Mouse (Mus musculus): ENCODE measurements around the gene Olfr48.

Gene Olfr48

DNA sequence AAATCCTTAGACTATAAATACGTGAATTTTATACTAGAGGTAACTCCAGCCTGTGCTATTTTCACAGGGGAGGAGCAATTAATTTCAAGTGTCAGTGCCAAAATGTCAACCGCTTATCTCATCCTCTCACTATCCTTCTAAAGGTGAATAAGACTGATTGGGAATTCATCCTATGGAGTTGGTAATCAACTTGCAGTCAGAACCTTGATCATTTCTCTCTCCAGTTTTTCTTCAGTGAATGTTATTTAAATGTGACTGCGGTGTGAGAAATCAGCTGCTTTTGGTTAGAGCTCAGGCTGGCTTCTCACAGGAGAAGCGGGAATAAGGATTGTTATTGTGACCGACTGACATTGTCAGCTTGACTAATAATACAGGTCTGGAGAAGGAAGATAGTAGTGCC is at the start of gene Olfr48:
Olfr48 (minus strand) TSS at position 101 of the 400 bp plus-strand sequence.
- no peak for DNase-seq (ENCODE audit: low spot score in 2 of 2)

DNA sequence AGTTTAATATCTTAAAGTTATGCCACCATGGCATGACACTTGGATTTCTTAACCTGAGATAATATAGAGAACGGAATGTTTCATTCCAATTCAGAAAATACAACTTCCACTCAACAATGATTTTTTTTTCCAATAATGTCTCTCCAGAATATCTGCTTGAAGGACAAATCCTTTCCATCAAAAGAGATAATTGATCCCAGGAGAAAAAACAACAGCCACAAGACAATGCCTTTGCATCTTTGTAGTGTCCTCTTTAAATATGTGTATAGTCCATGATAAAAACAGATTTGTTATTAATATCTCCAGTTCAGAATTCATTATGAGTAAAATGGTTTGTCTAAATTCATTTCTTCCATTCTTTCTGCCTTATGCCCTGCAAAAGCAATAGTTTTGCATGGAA is 30.1 kb upstream of the Olfr48 start, which contains the start of gene Olfr1257:
Olfr1257 (plus strand) TSS at position 301 of the 400 bp plus-strand sequence.
- DNase-seq (ENCODE audit: low spot score in 2 of 2): no peak

DNA sequence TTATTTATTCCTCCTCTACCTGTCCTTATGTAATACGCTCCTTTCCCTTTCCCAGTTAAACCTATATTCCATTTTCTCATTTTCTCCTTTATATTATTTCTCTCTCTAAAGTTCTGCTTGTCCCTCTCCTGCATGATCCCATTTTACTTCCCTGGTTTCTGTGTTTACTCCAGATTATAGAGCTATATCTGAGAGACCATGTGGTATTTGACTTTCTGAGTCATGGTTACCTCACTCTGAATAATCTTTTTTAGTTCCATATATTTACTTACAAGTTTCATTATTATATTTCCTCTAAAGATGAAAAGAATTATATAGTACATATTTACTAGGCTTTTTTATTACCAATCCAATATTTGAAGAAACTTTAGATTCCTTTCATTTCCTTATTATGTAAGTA is 1.2 kb upstream of the Olfr48 start:
- no peak for DNase-seq (ENCODE audit: low spot score in 2 of 2)

DNA sequence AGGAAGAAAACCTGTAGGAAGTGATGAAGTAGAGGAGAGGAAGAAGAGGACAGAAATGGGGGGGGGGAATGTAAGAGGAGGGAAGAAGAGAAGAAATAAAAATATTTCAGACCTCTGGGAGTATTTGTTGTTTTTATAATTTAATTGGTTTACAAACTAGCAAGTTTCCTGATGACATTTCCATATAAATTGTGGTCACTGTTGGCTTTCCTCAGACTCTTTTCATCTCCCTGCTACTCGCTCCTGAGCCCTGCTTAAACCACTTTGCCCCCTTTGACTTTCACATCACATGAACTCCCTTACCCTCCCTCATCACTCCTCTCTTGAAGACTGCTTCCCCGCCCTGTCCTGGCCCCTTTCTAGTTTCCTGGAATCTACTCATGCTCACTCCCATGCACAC is 6.5 kb downstream of the Olfr48 start, which contains the start of gene Olfr1256:
Olfr1256 (minus strand) TSS at position 101 of the 400 bp plus-strand sequence.
- DNase-seq (ENCODE audit: low spot score in 2 of 2): no peak

DNA sequence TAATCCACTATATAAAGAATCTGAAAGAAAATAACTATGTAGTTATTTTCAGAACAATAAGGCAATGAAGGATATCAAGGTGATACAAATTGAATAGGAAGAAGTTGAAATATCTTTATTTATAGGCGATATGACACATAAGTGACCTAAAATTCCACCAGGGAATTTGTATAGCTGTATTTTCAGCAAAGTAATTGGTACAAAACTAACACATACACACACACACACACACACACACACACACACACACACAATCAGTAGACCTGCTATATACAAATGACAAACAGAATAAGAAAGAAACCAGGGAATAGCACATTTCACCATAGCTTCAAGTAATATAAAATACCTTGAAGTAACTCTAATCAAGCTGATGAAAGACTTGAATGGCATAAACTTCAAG is 27.8 kb downstream of the Olfr48 start:
- no peak for DNase-seq (ENCODE audit: low spot score in 2 of 2)

DNA sequence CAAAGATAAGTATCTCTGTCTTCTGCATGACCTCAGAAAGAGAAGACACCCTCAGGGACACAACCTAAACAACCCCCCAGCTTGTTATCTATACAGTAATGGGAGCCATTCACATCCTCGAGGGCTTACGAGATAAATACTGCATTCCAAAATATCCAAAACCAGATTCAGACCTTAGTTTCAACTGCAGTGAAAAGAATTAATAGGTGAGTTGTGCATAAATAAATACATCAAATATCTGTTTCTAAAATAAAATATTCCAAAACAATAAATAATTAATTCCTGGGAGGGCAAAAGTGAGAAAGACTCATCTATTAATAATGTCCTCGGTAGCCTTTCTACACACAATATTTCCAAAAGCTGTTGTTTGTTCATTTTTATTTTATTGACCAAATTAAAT is 36.3 kb downstream of the Olfr48 start, which contains the start of gene Olfr1255:
Olfr1255 (plus strand) TSS at position 301 of the 400 bp plus-strand sequence.
- no peak for DNase-seq (ENCODE audit: low spot score in 2 of 2)

DNA sequence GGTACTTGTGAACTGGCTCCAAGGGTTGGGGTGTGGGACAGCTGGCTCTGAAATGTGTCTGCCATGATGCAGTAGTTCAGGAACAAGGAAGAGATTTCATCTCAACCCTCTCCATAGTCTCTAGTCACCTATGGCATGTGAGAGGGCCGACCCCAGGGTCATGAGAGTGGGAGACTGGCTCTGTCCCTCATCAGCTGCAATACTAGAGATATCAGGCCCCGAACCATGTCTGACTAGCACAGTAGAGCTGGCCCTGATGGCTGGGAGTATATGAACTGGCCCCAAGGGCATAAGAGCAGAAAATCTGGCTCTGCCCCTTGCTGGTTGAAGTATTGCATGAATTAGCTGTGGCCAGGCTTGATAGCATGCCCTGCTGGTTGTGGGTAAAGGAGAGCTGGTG is 37.3 kb downstream of the Olfr48 start:
- DNase-seq (ENCODE audit: low spot score in 2 of 2): no peak

DNA sequence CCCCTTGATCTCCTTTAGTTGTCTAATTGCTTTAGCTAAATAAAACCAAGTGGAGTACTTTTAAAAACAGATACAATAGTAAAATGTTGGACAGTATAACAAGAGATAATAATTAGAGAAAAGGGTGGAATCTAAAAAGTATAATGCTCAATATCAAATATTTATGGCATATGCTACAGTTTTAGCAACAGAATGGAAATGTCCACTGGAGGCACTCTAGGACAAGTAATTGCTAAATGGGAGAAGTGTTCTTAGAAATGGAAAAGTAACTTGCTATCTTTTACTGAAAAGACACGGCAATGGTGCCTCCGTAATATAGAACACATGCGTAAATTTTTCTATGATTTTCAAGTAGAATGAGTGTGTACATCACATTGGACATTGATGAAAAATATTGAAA is 48.4 kb downstream of the Olfr48 start:
- no peak for DNase-seq (ENCODE audit: low spot score in 2 of 2)

DNA sequence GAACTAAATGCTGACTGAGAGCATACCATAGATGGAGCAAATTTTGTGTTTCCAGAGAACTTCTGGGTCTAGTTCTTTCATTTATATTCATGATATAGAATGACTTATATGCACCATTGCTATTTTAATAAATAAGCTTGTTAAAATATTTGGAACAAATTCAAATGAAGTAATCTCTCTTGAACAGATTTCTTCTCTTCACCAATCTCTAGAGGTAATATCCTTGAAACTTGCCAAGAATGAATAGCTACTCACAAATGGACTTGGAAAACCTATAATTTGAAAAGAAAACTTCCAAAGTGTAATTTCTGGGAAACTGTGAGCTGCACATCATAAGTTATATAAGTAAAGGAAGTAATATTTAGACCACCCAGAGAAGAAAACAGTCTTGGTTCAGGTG is 54.5 kb downstream of the Olfr48 start, which contains the start of gene Olfr1254:
Olfr1254 (minus strand) TSS at position 101 of the 400 bp plus-strand sequence.
- DNase-seq (ENCODE audit: low spot score in 2 of 2): no peak
